Mouse (Mus musculus) lung, adult 2 months (tissue): ENCODE measurements around the gene Fam102a.

Source experiments
- CTCF ChIP-seq: fragments of 200-500 bp; IDR thresholded peaks from 2 replicates; pipeline ENCODE4 v1.5.1; 2011; ENCODE audit warnings: mild to moderate bottlenecking, low read length, control low read depth; ENCODE audit not compliant: insufficient read depth
- POLR2A ChIP-seq: fragments of 200-500 bp; IDR thresholded peaks from 2 replicates; pipeline ENCODE4 v1.6.1; 2011; ENCODE audit warnings: low read depth, mild to moderate bottlenecking, control low read depth, low read length, borderline replicate concordance; ENCODE audit errors: extremely low read depth

DNA sequence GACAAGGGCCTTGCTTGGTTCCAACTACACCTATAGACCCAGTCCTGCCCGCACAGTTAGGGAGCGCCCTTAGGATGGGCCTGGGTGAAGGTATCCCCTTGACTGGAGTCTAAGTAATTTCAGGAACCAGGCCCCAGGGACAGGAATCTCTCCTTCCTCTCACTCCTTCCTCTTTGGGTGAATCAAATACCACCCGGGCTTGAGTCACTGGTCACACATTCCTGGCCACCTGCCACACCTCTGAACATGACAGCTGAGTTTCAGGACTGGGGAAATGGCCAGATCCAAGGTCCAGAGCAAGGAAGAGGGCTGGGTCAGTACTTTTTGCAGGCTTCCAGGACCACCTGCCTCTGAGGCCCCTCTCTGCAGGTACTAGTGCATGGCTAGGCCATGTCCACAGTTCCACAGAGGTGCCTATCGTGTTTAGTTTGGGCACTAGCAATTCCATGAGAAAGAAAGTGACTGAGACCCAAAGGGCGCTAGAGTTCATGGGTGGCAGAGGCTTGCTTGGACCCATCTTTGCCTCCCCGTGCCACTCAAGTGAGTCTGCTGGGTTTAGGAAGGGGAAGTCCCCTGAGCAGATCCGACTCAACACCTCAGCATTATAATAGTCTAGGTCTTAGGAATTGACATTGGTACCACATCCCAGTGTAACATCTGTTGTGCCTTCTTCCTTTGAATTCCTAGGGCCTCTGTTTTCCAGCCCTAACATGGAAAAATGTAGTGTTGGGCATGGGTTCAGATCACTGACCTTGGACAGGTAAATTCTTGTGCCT lies 13.0 kb downstream of the Fam102a start:
- TF ChIP-seq CTCF (no peak), POLR2A (no peak)
